ENCODE assay signal across 12 mouse cellular contexts in genomic region chr11:107393828-107394165, GRCm38 (mm10).
DNase-seq lines count a peak whose midpoint lies in the region; ATAC-seq and TF ChIP-seq lines count a peak whose summit lies in the region.
"Had no signal": no experiment of that assay in that cellular context is flagged by ENCODE, and none has a peak within 500 bp of the region (broad histone marks: within the 10 kb centered on the region; RNA-seq: fewer than 3 reads in every experiment).

No protein-coding gene starts in this region.

- no peaks in the 10 kb centered on the region for H3K4me1 ChIP-seq in kidney, embryonic 14.5 days (ENCODE audit: control insufficient read depth, insufficient read depth, low read length)
- peaks cover 38% of the 10 kb centered on the region for H3K4me1 ChIP-seq in liver, postnatal 0 days (ENCODE audit: insufficient read depth)

- no peaks in the 10 kb centered on the region for H3K9me3 ChIP-seq in kidney, embryonic 14.5 days (ENCODE audit: control insufficient read depth, low read length)
- no peaks in the 10 kb centered on the region for H3K9me3 ChIP-seq in liver, postnatal 0 days (ENCODE audit: low read length)
- H3K9me3 ChIP-seq: limb, embryonic 13.5 days had no signal

- H3K27ac ChIP-seq in kidney, embryonic 14.5 days (ENCODE audit: low read depth, low read length), result no peak overlapping the region
- no peak overlapping the region for H3K27ac ChIP-seq in liver, postnatal 0 days (ENCODE audit: low read depth)
- H3K27ac ChIP-seq: limb, embryonic 13.5 days had no signal

- no peaks in the 10 kb centered on the region for H3K27me3 ChIP-seq in kidney, embryonic 14.5 days (ENCODE audit: control insufficient read depth, insufficient read depth, low read length)
- H3K27me3 ChIP-seq in liver, postnatal 0 days (ENCODE audit: insufficient read depth, low read length), result no peaks in the 10 kb centered on the region
- H3K27me3 ChIP-seq: limb, embryonic 13.5 days had no signal

- no peak for ATAC-seq in kidney, embryonic 14.5 days (ENCODE audit: low FRiP score, low TSS enrichment)
- ATAC-seq in liver, postnatal 0 days, result no peak
- ATAC-seq: forebrain, embryonic 16.5 days had no signal

- H3K9ac ChIP-seq in kidney, embryonic 14.5 days (ENCODE audit: low read depth, low read length), result no peak overlapping the region
- no peak overlapping the region for H3K9ac ChIP-seq in liver, postnatal 0 days (replicated peaks)
- H3K9ac ChIP-seq: limb, embryonic 13.5 days had no signal

- peak; percentile 26 for DNase-seq in kidney, postnatal 10 days
- DNase-seq in 416B (ENCODE audit: low read depth), result peak; percentile 75
- peak; percentile 18 for DNase-seq in Muller cell, postnatal 12 days (ENCODE audit: inconsistent ontology term)
- DNase-seq in layer of hippocampus, adult 9-10 months (ENCODE audit: low spot score), result peak; percentile 48
- DNase-seq in liver, postnatal 0 days, result no peak
- no peak for DNase-seq in gastrocnemius, postnatal 25 days
- DNase-seq in kidney, postnatal 36 days, result no peak
- DNase-seq: adrenal gland, postnatal 25 days had no signal

- TF ChIP-seq CTCF in liver, postnatal 0 days (IDR thresholded peaks at IDR 0.05; ENCODE audit: low read depth), result no peak

- H3K4me2 ChIP-seq in kidney, embryonic 14.5 days (replicated peaks; ENCODE audit: low read depth, low read length), result no peak overlapping the region
- no peak overlapping the region for H3K4me2 ChIP-seq in liver, postnatal 0 days (ENCODE audit: low read depth, low read length)
- H3K4me2 ChIP-seq: limb, embryonic 13.5 days had no signal

- 47% methylated on average over 12 of the region's 12 CpGs for WGBS in kidney, embryonic 14.5 days
- WGBS in liver, postnatal 0 days (ENCODE audit: insufficient replicate concordance), result 50% methylated on average over 12 of the region's 12 CpGs

- H3K4me3 ChIP-seq in kidney, embryonic 14.5 days (ENCODE audit: low read length), result no peak overlapping the region
- H3K4me3 ChIP-seq in liver, postnatal 0 days (ENCODE audit: low read depth, low read length), result no peak overlapping the region
- H3K4me3 ChIP-seq: limb, embryonic 13.5 days; myocyte had no signal

- no peaks in the 10 kb centered on the region for H3K36me3 ChIP-seq in kidney, embryonic 14.5 days (ENCODE audit: control insufficient read depth, insufficient read depth, low read length)
- no peaks in the 10 kb centered on the region for H3K36me3 ChIP-seq in liver, postnatal 0 days (replicated peaks; ENCODE audit: insufficient read depth, low read length)
- H3K36me3 ChIP-seq: limb, embryonic 13.5 days had no signal

- no peak for TF ChIP-seq EP300 in liver, postnatal 0 days (IDR thresholded peaks at IDR 0.05; ENCODE audit: low read depth)

Comparison
In these comparisons a context has a peak if more than half of its experiments do, and no peak if none do; other contexts are left out.
1. DNase-seq: peak in kidney, postnatal 10 days (single experiment), 416B (single experiment), Muller cell, postnatal 12 days (single experiment) and layer of hippocampus, adult 9-10 months (single experiment); none in liver, postnatal 0 days (single experiment), gastrocnemius, postnatal 25 days (single experiment) and kidney, postnatal 36 days (0 of 2).